Mouse (Mus musculus): ENCODE measurements around the gene Auts2. TPM values are rescaled to one million over a fixed set of nuclear protein-coding genes. Genes with fewer than 3 reads are reported as not detected.

Auts2 gene
- polyA plus RNA-seq, 1 experiment = 8.7 TPM

- DNase-seq (ENCODE audit: low read depth) = no peak
Observed at GRCm38 (mm10) chr5:131801924-131802323, 741.2 kb downstream of the Auts2 start.

- no peak for DNase-seq (ENCODE audit: low read depth)
Observed at GRCm38 (mm10) chr5:131798373-131798772, 744.8 kb downstream of the Auts2 start.

- DNase-seq (ENCODE audit: low read depth) = no peak
Observed at GRCm38 (mm10) chr5:131797044-131797443, 746.1 kb downstream of the Auts2 start.

- no peak for DNase-seq (ENCODE audit: low read depth)
Observed at GRCm38 (mm10) chr5:131794411-131795133, 748.6 kb downstream of the Auts2 start.

- no peak for DNase-seq (ENCODE audit: low read depth)
Observed at GRCm38 (mm10) chr5:131789601-131790000, 753.5 kb downstream of the Auts2 start.

- DNase-seq (ENCODE audit: low read depth) = no peak
Observed at GRCm38 (mm10) chr5:131788008-131788407, 755.1 kb downstream of the Auts2 start.

- no peak for DNase-seq (ENCODE audit: low read depth)
Observed at GRCm38 (mm10) chr5:131783241-131783640, 759.9 kb downstream of the Auts2 start.

GRCm38 (mm10) chr5:131781063-131781462, 762.1 kb downstream of the Auts2 start:
- no peak for DNase-seq (ENCODE audit: low read depth)

- no peak for DNase-seq (ENCODE audit: low read depth)
Observed at GRCm38 (mm10) chr5:131779171-131779570, 764.0 kb downstream of the Auts2 start.

- no peak for DNase-seq (ENCODE audit: low read depth)
Observed at GRCm38 (mm10) chr5:131775672-131776071, 767.5 kb downstream of the Auts2 start.

- DNase-seq (ENCODE audit: low read depth) = no peak
Observed at GRCm38 (mm10) chr5:131775222-131775621, 767.9 kb downstream of the Auts2 start.

GRCm38 (mm10) chr5:131774792-131775191, 768.4 kb downstream of the Auts2 start:
- DNase-seq (ENCODE audit: low read depth) = no peak

GRCm38 (mm10) chr5:131772616-131773015, 770.5 kb downstream of the Auts2 start:
- no peak for DNase-seq (ENCODE audit: low read depth)

- DNase-seq (ENCODE audit: low read depth) = no peak
Observed at GRCm38 (mm10) chr5:131769273-131769672, 773.9 kb downstream of the Auts2 start.

GRCm38 (mm10) chr5:131767699-131768264, 775.4 kb downstream of the Auts2 start:
- DNase-seq (ENCODE audit: low read depth) = no peak

- no peak for DNase-seq (ENCODE audit: low read depth)
Observed at GRCm38 (mm10) chr5:131767176-131767575, 776.0 kb downstream of the Auts2 start.

GRCm38 (mm10) chr5:131759432-131759831, 783.7 kb downstream of the Auts2 start:
- no peak for DNase-seq (ENCODE audit: low read depth)

GRCm38 (mm10) chr5:131750330-131750729, 792.8 kb downstream of the Auts2 start:
- DNase-seq (ENCODE audit: low read depth) = no peak

- no peak for DNase-seq (ENCODE audit: low read depth)
Observed at GRCm38 (mm10) chr5:131749211-131749610, 793.9 kb downstream of the Auts2 start.

- no peak for DNase-seq (ENCODE audit: low read depth)
Observed at GRCm38 (mm10) chr5:131743069-131743468, 800.1 kb downstream of the Auts2 start.

- DNase-seq (ENCODE audit: low read depth) = no peak
Observed at GRCm38 (mm10) chr5:131737476-131737875, 805.7 kb downstream of the Auts2 start.

- DNase-seq (ENCODE audit: low read depth) = no peak
Observed at GRCm38 (mm10) chr5:131733324-131733660, 809.9 kb downstream of the Auts2 start.

- DNase-seq (ENCODE audit: low read depth) = peak; percentile 26
Observed at GRCm38 (mm10) chr5:131732631-131733323, 810.4 kb downstream of the Auts2 start.
